8 mouse cellular contexts compared by ENCODE assay signal in genomic region chr19:3980309-3980708, GRCm38 (mm10). TPM values are rescaled to one million over a fixed set of nuclear protein-coding genes. Genes with fewer than 3 reads are reported as not detected.
DNase-seq lines count a peak whose midpoint lies in the region; ATAC-seq and TF ChIP-seq lines count a peak whose summit lies in the region.

No protein-coding gene starts in this region.

- no peak overlapping the region for H3K4me3 ChIP-seq in intestine, postnatal 0 days (ENCODE audit: low read depth, low read length)

- DNase-seq in gastrocnemius, adult 18-20 months (ENCODE audit: low spot score): peak; percentile 87
- no peak for DNase-seq in gastrocnemius, postnatal 25 days
- peak; percentile 73 to 86 for DNase-seq in cerebellum, postnatal 25 days
- DNase-seq in gastrocnemius, adult 8-10 months (ENCODE audit: low spot score in 2 of 2): peak; percentile 53 to 67
- peak; percentile 80 to 87 for DNase-seq in left cerebral cortex, postnatal 25 days (ENCODE audit: low spot score in 2 of 2)
- DNase-seq in mesoderm, embryonic 11.5 days (ENCODE audit: low read depth, low spot score): peak; percentile 87
- peak; percentile 57 for DNase-seq in right cerebral cortex, postnatal 25 days

- H3K27me3 ChIP-seq in intestine, postnatal 0 days (replicated peaks; ENCODE audit: control insufficient read depth, insufficient read depth, low read length): no peaks in the 10 kb centered on the region

- WGBS in intestine, postnatal 0 days: 13% methylated on average over 4 of the region's 4 CpGs

- no peak overlapping the region for H3K9ac ChIP-seq in intestine, postnatal 0 days (ENCODE audit: low read depth, low read length)

- H3K27ac ChIP-seq in intestine, postnatal 0 days (ENCODE audit: low read depth, low read length): no peak overlapping the region

- H3K4me2 ChIP-seq in intestine, postnatal 0 days (replicated peaks; ENCODE audit: low read depth): no peak overlapping the region

- intact Hi-C loops in left cerebral cortex, postnatal 25 days (cut with DNase I): loop anchor here (1.0 kb wide), 1 partner anchor 34 kb away; no protein-coding TSS in a partner anchor

- no peaks in the 10 kb centered on the region; the same call in 1 of the 2 replicates for H3K4me1 ChIP-seq in intestine, postnatal 0 days (replicated peaks; ENCODE audit: control insufficient read depth, insufficient read depth, low read length)

- TF ChIP-seq CTCF in intestine, postnatal 0 days (IDR thresholded peaks at IDR 0.05; ENCODE audit: low read depth): peak; percentile 94

- H3K9me3 ChIP-seq in intestine, postnatal 0 days (ENCODE audit: control insufficient read depth): no peaks in the 10 kb centered on the region

- peak; percentile 66 for ATAC-seq in intestine, postnatal 0 days

- H3K36me3 ChIP-seq in intestine, postnatal 0 days (ENCODE audit: control insufficient read depth, insufficient read depth): no peaks in the 10 kb centered on the region

RNA-seq across cellular contexts. Expression of gene Acy3, which starts 6.1 kb away (rescaled TPM):
- total RNA-seq in gastrocnemius, adult 18-20 months (2021): 1 to 10 TPM; 1.3 to 2.0 TPM
- total RNA-seq in gastrocnemius, postnatal 25 days (2021): 1 to 10 TPM; 1.7 to 2.7 TPM
- 1 to 10 TPM; 1.1 to 1.7 (median 1.5) TPM for total RNA-seq in gastrocnemius, adult 8-10 months (2022)
- 32.3 and 34.5 TPM in 2 replicates for polyA plus RNA-seq in intestine, postnatal 0 days (2015; fragmentation: Nextera tagmentation; extraction: Ambion mirVana)
- total RNA-seq in left cerebral cortex, postnatal 25 days (2021): 1 to 10 TPM; 3.2 to 3.4 TPM

RNA-seq across cellular contexts. Expression of gene Aldh3b2, which starts 8.2 kb away (rescaled TPM):
- total RNA-seq in gastrocnemius, adult 18-20 months (2021): under 1 TPM; 0.14 to 0.26 TPM
- total RNA-seq in gastrocnemius, postnatal 25 days (2021): 1 to 10 TPM in 1 of 2 experiments, not detected in 1; 1.0 TPM
- total RNA-seq in gastrocnemius, adult 8-10 months (2022): under 1 TPM in 3 of 4 experiments, not detected in 1; 0.19 to 0.62 (median 0.52) TPM
- polyA plus RNA-seq in intestine, postnatal 0 days (2015; fragmentation: Nextera tagmentation; extraction: Ambion mirVana): 0.17 and 0.51 TPM in 2 replicates
- 1 to 10 TPM; 1.7 to 2.1 TPM for total RNA-seq in left cerebral cortex, postnatal 25 days (2021)

RNA-seq across cellular contexts. Expression of gene Tbx10, which starts 12.2 kb away (rescaled TPM):
- not detected for total RNA-seq in gastrocnemius, adult 18-20 months (2021)
- total RNA-seq in gastrocnemius, postnatal 25 days (2021): not detected
- total RNA-seq in gastrocnemius, adult 8-10 months (2022): under 1 TPM in 1 of 4 experiments, not detected in 3; 0.16 TPM
- 0.59 and 0.61 TPM in 2 replicates for polyA plus RNA-seq in intestine, postnatal 0 days (2015; fragmentation: Nextera tagmentation; extraction: Ambion mirVana)
- total RNA-seq in left cerebral cortex, postnatal 25 days (2021): not detected

RNA-seq across cellular contexts. Expression of gene Nudt8, which starts 20.1 kb away (rescaled TPM):
- total RNA-seq in gastrocnemius, adult 18-20 months (2021): 10 to 100 TPM; 23.8 to 30.1 TPM
- 10 to 100 TPM; 21.5 to 23.1 TPM for total RNA-seq in gastrocnemius, postnatal 25 days (2021)
- total RNA-seq in gastrocnemius, adult 8-10 months (2022): 10 to 100 TPM; 19.0 to 24.8 (median 22.8) TPM
- 31.7 and 32.9 TPM in 2 replicates for polyA plus RNA-seq in intestine, postnatal 0 days (2015; fragmentation: Nextera tagmentation; extraction: Ambion mirVana)
- total RNA-seq in left cerebral cortex, postnatal 25 days (2021): 1 to 10 TPM; 7.0 to 7.3 TPM

RNA-seq across cellular contexts. Expression of gene Gm49405, which starts 20.1 kb away (rescaled TPM):
- total RNA-seq in gastrocnemius, adult 18-20 months (2021): under 1 TPM; 0.14 to 0.40 TPM
- total RNA-seq in gastrocnemius, postnatal 25 days (2021): under 1 TPM; 0.31 to 0.35 TPM
- under 1 TPM; 0.12 to 0.39 (median 0.15) TPM for total RNA-seq in gastrocnemius, adult 8-10 months (2022)
- polyA plus RNA-seq in intestine, postnatal 0 days (2015; fragmentation: Nextera tagmentation; extraction: Ambion mirVana): 0.42 and 0.44 TPM in 2 replicates
- total RNA-seq in left cerebral cortex, postnatal 25 days (2021): 1 to 10 TPM; 1.1 to 1.6 TPM
